Mouse (Mus musculus) embryonic facial prominence, embryonic 10.5 days (tissue): Measurements from ENCODE around the gene Fam217a. TPM values are rescaled to one million over a fixed set of nuclear protein-coding genes. Genes with fewer than 3 reads are reported as not detected.
"Not testable (repeated sequence)": the region's sequence is repeated elsewhere in the genome, so short reads cannot be mapped to it uniquely, and the experiment has no call there.

Experiments
- DNase-seq: peaks from one replicate; pipeline ENCODE4 v3.0.0-alpha.2; 2017; ENCODE audit warnings: low spot score
- H3K27ac ChIP-seq: fragments of 300-500 bp; sonication (generic); replicated peaks from 2 replicates; pipeline ENCODE4 v1.5.1; 2016; ENCODE audit warnings: mild to moderate bottlenecking
- H3K27me3 ChIP-seq: fragments of 300-500 bp; sonication (generic); replicated peaks from 2 replicates; pipeline ENCODE4 v1.6.1; 2016; ENCODE audit warnings: low read depth, mild to moderate bottlenecking; ENCODE audit not compliant: poor library complexity, severe bottlenecking
- H3K36me3 ChIP-seq: fragments of 300-500 bp; sonication (generic); replicated peaks from 2 replicates; pipeline ENCODE4 v1.6.1; 2016; ENCODE audit warnings: mild to moderate bottlenecking, moderate library complexity
- H3K4me1 ChIP-seq: fragments of 300-500 bp; sonication (generic); 2 replicates; pipeline ENCODE4 v1.6.1; 2016
- H3K4me3 ChIP-seq: fragments of 300-500 bp; sonication (generic); 2 replicates; pipeline ENCODE4 v1.5.1; 2016; ENCODE audit warnings: mild to moderate bottlenecking, moderate library complexity
- H3K9me3 ChIP-seq: fragments of 300-500 bp; sonication (generic); 2 replicates; pipeline ENCODE4 v1.6.1; 2016; ENCODE audit warnings: mild to moderate bottlenecking
- WGBS: fragments of 180-500 bp; shearing (Covaris S2); methylation state at CpG from one replicate; pipeline ENCODE4 v1.1.7; 2016; 5-methylcytosine and 5-hydroxymethylcytosine counted together
- polyA plus RNA-seq: library from polyadenylated mRNA; unstranded; fragments of >200 nt; fragmentation: Nextera tagmentation; extraction: Ambion mirVana; gene quantifications from 2 replicates; pipeline ENCODE4 v1.2.1, GENCODE M21; 2016

Fam217a gene
- polyA plus RNA-seq, 1 experiment from 2014 or later: 0.82 TPM

DNA sequence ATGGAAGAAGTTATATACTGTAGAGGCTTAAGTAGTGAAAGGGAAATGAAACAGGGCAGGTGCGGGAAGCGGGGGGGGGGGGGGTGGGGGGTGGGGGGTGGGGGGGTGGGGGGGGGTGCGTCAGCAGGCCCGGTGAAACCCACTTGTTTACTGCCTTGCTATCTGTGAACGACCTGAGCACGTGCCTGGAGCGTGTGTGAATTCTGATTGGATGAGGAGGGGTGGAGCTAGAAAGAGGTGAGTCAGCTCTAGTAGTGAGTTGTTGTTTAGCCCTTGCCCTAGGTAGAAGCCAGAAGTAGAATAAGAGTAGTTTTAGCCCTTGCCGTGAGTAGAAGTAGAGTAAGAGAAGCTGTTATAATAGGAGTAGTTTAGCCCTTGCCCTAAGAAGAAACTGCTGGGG lies 62.9 kb downstream of the Fam217a start:
- H3K4me3 ChIP-seq, DNase-seq, H3K27ac ChIP-seq, H3K36me3 ChIP-seq, H3K4me1 ChIP-seq, H3K9me3 ChIP-seq, H3K27me3 ChIP-seq: not testable (repeated sequence)
- 62% methylated on average over 7 of the region's 8 CpGs for WGBS

Other genes starting within 250 kb of the Fam217a start
- not detected in 2 replicates for gene Fam50b, start 189.5 kb downstream of the Fam217a start, polyA plus RNA-seq
- 78.0 and 81.6 TPM in 2 replicates for gene Prpf4b, start 49.0 kb downstream of the Fam217a start, polyA plus RNA-seq
- not detected in 2 replicates for gene 4933417A18Rik, start 99 bp upstream of the Fam217a start, polyA plus RNA-seq
- gene Eci3, start 39.5 kb upstream of the Fam217a start, polyA plus RNA-seq: 0.34 and 0.85 TPM in 2 replicates
- 91.2 and 105 TPM in 2 replicates for gene Eci2, start 102.8 kb upstream of the Fam217a start, polyA plus RNA-seq